Mouse (Mus musculus) liver, embryonic 15.5 days (tissue): ENCODE measurements around the gene Nsl1. TPM values are rescaled to one million over a fixed set of nuclear protein-coding genes. Genes with fewer than 3 reads are reported as not detected.
A peak's percentile ranks its signal among the peaks of the same experiment; 100 is the strongest.

ENCODE experiments used
- ATAC-seq: fragments of 200-750 bp; cut with Nextera tagmentation; 2 replicates; pipeline ENCODE4 v1.8.0; 2017; ENCODE audit warnings: moderate number of reproducible peaks, mild to moderate bottlenecking, moderate library complexity; ENCODE audit not compliant: insufficient read depth
- H3K27ac ChIP-seq: fragments of 300-500 bp; sonication (generic); replicated peaks from 2 replicates; pipeline ENCODE4 v1.5.1; 2015; ENCODE audit warnings: mild to moderate bottlenecking, inconsistent platforms
- H3K27me3 ChIP-seq: fragments of 300-500 bp; sonication (generic); 2 replicates; pipeline ENCODE4 v1.6.1; 2015; ENCODE audit warnings: mild to moderate bottlenecking, inconsistent platforms
- H3K36me3 ChIP-seq: fragments of 300-500 bp; sonication (generic); replicated peaks from 2 replicates; pipeline ENCODE4 v1.6.1; 2015; ENCODE audit warnings: moderate library complexity, mild to moderate bottlenecking, inconsistent platforms
- H3K4me1 ChIP-seq: fragments of 300-500 bp; sonication (generic); replicated peaks from 2 replicates; pipeline ENCODE4 v1.6.1; 2015; ENCODE audit warnings: inconsistent platforms
- H3K4me2 ChIP-seq: fragments of 300-500 bp; sonication (generic); 2 replicates; pipeline ENCODE4 v1.6.1; 2015; ENCODE audit warnings: moderate library complexity, mild to moderate bottlenecking, inconsistent platforms
- H3K4me3 ChIP-seq: fragments of 300-500 bp; sonication (generic); replicated peaks from 2 replicates; pipeline ENCODE4 v1.5.1; 2015; ENCODE audit warnings: mild to moderate bottlenecking, inconsistent platforms
- H3K9ac ChIP-seq: fragments of 300-500 bp; sonication (generic); 2 replicates; pipeline ENCODE4 v1.6.1; 2015; ENCODE audit warnings: moderate library complexity, mild to moderate bottlenecking, inconsistent platforms
- H3K9me3 ChIP-seq: fragments of 300-500 bp; sonication (generic); replicated peaks from 2 replicates; pipeline ENCODE4 v1.6.1; 2016; ENCODE audit warnings: inconsistent platforms
- WGBS: fragments of 180-500 bp; shearing (Covaris S2); methylation state at CpG from one replicate; pipeline ENCODE4 v1.1.7; 2015; ENCODE audit warnings: mixed read lengths; ENCODE audit not compliant: insufficient replicate concordance; 5-methylcytosine and 5-hydroxymethylcytosine counted together
- polyA plus RNA-seq: library from polyadenylated mRNA; unstranded; fragments of >200 nt; fragmentation: Nextera tagmentation; extraction: Ambion mirVana; gene quantifications from 2 replicates; pipeline ENCODE4 v1.2.1, GENCODE M21; 2015

Nsl1 gene
- polyA plus RNA-seq, 1 experiment from 2014 or later: 14.6 TPM

DNA sequence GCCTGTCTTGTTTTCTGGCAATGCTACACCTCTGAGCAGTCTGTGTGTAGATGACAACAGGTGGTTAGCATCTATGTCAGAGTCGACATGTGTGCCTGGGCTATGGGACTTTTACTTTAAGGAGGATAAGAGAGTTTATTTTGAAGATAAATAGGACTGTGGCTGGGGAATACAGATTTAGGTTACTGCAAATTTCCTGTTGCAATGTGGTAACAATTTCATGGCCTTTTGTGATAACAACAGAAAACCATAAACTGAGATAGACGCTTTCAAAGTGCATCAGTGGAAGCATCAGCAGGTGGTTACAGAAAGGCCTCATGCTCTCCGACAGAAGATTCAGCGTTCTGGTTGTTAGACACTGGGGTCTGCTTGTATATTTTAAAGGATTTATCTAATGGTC lies 10.7 kb downstream of the Nsl1 start:
- H3K4me1 ChIP-seq: peaks cover 28% of the 10 kb centered on the region
- peak overlapping the region; percentile 53; the same call in 1 of the 2 replicates for H3K27ac ChIP-seq
- ATAC-seq: no peak
- H3K9me3 ChIP-seq: no peaks in the 10 kb centered on the region
- H3K4me2 ChIP-seq: no peak overlapping the region
- H3K9ac ChIP-seq: no peak overlapping the region
- no peak overlapping the region for H3K4me3 ChIP-seq
- 55% methylated on average over 4 of the region's 4 CpGs for WGBS
- H3K36me3 ChIP-seq: peaks cover 97% of the 10 kb centered on the region
- no peaks in the 10 kb centered on the region for H3K27me3 ChIP-seq

DNA sequence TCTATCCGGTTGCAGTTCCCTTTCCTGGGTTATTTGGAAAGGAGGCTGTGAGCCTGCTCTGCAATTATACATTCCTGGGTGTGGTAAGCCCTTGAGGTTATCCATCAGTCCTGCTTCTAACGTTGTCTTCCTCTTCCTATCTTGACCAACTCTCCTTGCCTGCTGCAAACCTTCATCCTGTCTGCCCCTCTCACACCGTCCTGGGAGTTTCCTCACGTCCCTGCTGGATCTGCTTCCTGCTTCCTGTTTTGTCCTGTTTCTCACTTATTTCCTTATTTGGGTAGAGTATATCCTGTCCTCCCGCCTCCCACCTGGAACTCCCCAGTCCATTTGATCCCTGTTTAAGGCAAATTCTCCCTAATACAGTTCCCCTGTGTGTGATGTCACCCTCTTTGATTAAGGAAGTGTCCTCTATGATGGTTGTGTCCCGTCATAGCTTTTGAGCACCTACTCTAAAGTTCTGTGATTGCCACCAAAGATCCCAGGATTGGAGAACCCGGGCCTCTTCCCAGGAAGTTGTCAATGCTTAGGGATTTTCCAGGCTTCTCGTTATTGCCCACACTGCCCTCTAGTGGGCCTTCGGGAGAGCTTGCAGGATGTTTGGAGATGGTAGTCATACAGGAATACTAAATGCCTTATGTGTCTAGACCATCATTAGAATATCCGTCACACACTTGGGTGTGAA lies 12.5 kb downstream of the Nsl1 start:
- Histone ChIP-seq H3K4me3 (no peak overlapping the region), H3K9ac (no peak overlapping the region), H3K9me3 (no peaks in the 10 kb centered on the region), H3K4me2 (no peak overlapping the region), H3K36me3 (peaks cover 97% of the 10 kb centered on the region), H3K27me3 (no peaks in the 10 kb centered on the region), H3K27ac (no peak overlapping the region), H3K4me1 (peaks cover 28% of the 10 kb centered on the region)
- ATAC-seq: 0 out of 2 replicates have a peak, but pooled peaks have one; percentile 38
- WGBS: 60% methylated on average over 10 of the region's 10 CpGs

DNA sequence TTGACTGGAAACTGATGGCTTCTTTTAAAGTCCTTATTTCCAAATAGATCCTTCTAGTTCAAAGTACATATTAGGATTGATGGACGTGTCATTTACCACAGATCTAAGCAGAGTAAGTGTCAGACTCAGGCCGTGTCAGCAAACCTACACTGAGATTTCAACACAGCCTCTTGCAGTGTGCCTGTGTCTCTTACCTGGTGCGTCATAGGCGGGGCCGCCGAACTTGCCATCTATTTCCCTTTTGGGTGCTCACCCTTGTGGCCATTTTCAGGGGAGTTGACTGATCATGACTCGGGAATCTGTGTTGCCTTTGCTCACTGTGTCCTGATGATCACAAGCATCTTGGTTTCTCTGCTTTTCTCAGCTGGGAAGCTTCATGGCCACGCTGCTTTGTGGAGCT lies 20.4 kb downstream of the Nsl1 start:
- ATAC-seq: peak; percentile 47
- no peaks in the 10 kb centered on the region for H3K9me3 ChIP-seq
- no peak overlapping the region for H3K4me2 ChIP-seq
- H3K36me3 ChIP-seq: peaks cover 75% of the 10 kb centered on the region
- H3K27ac ChIP-seq: no peak overlapping the region
- WGBS: 75% methylated on average over 8 of the region's 8 CpGs
- peaks cover 23% of the 10 kb centered on the region for H3K4me1 ChIP-seq
- no peak overlapping the region for H3K9ac ChIP-seq
- no peak overlapping the region for H3K4me3 ChIP-seq
- H3K27me3 ChIP-seq: no peaks in the 10 kb centered on the region

GRCm38 (mm10) chr1:191084951-191085559 lies 22.2 kb downstream of the Nsl1 start:
- Histone ChIP-seq H3K4me1 (peaks cover 27% of the 10 kb centered on the region), H3K27ac (no peak overlapping the region), H3K4me2 (no peak overlapping the region), H3K36me3 (peaks cover 56% of the 10 kb centered on the region), H3K9me3 (no peaks in the 10 kb centered on the region), H3K4me3 (no peak overlapping the region), H3K9ac (no peak overlapping the region), H3K27me3 (no peaks in the 10 kb centered on the region)
- 55% methylated on average over 5 of the region's 5 CpGs for WGBS
- ATAC-seq: no peak

DNA sequence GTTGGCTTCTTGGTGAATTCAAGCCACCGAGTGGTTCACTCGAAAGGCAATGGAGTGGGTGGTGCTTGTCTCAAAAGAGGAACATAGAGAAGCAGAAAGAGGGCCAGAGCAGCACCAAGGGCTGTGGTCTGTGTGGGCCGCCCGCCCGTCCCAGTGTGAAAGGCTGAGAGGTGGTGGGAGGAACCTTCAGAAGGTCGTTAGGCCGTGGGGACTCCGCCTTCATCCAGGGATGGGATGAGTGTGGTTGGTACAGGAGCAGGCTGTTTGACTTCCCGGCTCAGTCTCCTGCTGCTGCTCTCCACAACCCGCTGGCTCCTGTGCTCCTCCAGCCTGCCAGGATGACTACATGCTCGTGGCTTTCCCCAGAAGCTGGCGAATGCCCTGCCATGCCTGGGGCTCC lies 22.8 kb downstream of the Nsl1 start:
- Histone ChIP-seq H3K4me3 (no peak overlapping the region), H3K27ac (peak overlapping the region; percentile 55; the same call in 1 of the 2 replicates), H3K36me3 (peaks cover 51% of the 10 kb centered on the region), H3K27me3 (no peaks in the 10 kb centered on the region), H3K9ac (no peak overlapping the region), H3K4me2 (no peak overlapping the region), H3K9me3 (no peaks in the 10 kb centered on the region), H3K4me1 (peaks cover 27% of the 10 kb centered on the region)
- 52% methylated on average over 12 of the region's 12 CpGs for WGBS
- no peak; the same call in 1 of the 2 replicates for ATAC-seq

DNA sequence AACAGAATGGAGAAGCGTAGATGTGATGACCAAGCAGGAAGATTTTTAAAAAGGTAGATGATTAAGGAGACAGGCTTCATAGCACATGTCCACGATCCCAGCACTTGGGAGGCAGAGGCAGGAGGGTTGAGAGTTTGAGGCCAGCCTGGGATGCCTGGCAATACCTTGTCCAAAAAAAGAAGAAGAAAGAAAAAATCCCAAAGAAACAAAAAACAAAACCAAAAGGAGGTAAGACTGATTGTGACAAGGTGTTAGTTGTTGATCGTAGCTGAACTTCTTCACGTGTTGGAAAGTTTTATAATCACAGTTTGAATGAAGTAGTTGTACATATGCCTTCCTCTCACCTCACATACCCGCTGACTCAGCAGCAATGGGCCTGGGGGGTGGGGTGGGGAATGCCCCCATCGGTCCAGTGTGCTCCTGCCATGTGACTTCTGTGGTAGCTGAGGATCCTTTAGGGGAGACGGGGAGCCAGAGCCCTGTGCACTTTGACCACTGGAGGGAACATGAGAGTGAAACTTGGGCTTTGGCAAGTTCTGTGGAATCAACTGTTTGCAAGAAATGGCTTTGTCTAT lies 23.6 kb downstream of the Nsl1 start:
- no peak for ATAC-seq
- Histone ChIP-seq H3K9ac (no peak overlapping the region), H3K9me3 (no peaks in the 10 kb centered on the region), H3K36me3 (peaks cover 45% of the 10 kb centered on the region), H3K4me1 (peaks cover 27% of the 10 kb centered on the region), H3K4me3 (no peak overlapping the region), H3K4me2 (no peak overlapping the region), H3K27me3 (no peaks in the 10 kb centered on the region), H3K27ac (0 out of 2 replicates have a peak overlapping the region, but pooled peaks have one; percentile 55)
- WGBS: 67% methylated on average over 7 of the region's 7 CpGs

DNA sequence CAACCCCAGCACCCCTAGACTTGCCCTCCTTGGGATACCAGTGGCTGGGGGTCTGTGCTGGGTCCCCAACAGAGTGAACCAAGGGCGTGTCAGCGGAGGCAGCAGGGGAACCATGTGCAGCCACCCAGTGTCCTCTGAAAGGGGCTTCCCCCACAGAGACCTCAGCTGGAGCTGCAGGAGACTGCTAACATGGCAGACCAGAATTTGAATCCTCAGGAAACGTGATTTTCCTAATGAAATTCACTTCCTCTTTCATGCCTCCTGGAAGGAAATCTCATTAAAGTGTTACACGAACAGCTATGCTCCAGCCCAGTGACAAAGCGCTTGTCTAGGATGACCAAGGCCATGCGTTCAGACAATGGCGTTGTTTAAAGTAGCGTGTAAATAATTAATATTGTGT lies 24.1 kb downstream of the Nsl1 start:
- no peaks in the 10 kb centered on the region for H3K27me3 ChIP-seq
- 0 out of 2 replicates have a peak overlapping the region, but pooled peaks have one; percentile 14 for H3K27ac ChIP-seq

GRCm38 (mm10) chr1:191087955-191088354 lies 25.1 kb downstream of the Nsl1 start:
- Histone ChIP-seq H3K4me2 (no peak overlapping the region), H3K4me3 (no peak overlapping the region), H3K4me1 (peaks cover 27% of the 10 kb centered on the region), H3K27ac (no peak overlapping the region), H3K36me3 (peaks cover 31% of the 10 kb centered on the region), H3K9me3 (no peaks in the 10 kb centered on the region), H3K27me3 (no peaks in the 10 kb centered on the region), H3K9ac (no peak overlapping the region)
- ATAC-seq: no peak
- WGBS: 25% methylated on average over 5 of the region's 5 CpGs

More for the DNA sequence above, 24.1 kb downstream of the Nsl1 start:
- WGBS: 73% methylated on average over 8 of the region's 8 CpGs
- H3K9ac ChIP-seq: no peak overlapping the region
- no peak overlapping the region for H3K4me3 ChIP-seq
- H3K9me3 ChIP-seq: no peaks in the 10 kb centered on the region
- peaks cover 39% of the 10 kb centered on the region for H3K36me3 ChIP-seq
- no peak overlapping the region for H3K4me2 ChIP-seq
- H3K4me1 ChIP-seq: peaks cover 27% of the 10 kb centered on the region
- ATAC-seq: no peak

DNA sequence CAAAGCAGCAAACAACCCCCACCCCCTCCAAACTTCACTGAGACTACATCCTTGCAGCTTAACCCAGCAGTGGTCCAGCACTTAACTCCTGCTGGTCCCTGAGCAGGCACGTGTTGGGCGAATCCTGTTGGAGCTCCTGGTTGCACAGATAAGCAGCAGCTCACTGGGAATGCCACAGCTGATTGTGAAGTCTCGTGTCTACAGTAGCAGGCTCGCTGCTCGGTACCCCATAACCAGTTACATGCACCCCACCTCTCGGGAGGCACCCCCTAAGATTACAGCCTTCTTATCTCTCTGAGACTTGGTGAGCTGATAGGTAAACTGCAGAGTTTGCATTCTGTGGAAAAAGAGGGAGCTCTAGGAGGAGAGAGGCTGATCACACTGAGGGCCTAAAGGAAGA lies 26.5 kb downstream of the Nsl1 start:
- no peak overlapping the region for H3K4me3 ChIP-seq
- H3K9me3 ChIP-seq: no peaks in the 10 kb centered on the region
- H3K4me2 ChIP-seq: no peak overlapping the region
- H3K9ac ChIP-seq: no peak overlapping the region
- peaks cover 4% of the 10 kb centered on the region; the same call in 1 of the 2 replicates for H3K27me3 ChIP-seq
- 23% methylated on average over 6 of the region's 6 CpGs for WGBS
- ATAC-seq: no peak
- H3K4me1 ChIP-seq: peaks cover 21% of the 10 kb centered on the region
- H3K27ac ChIP-seq: no peak overlapping the region
- peaks cover 18% of the 10 kb centered on the region for H3K36me3 ChIP-seq

- Histone ChIP-seq H3K4me2 (no peak overlapping the region), H3K9me3 (no peaks in the 10 kb centered on the region), H3K36me3 (no peaks in the 10 kb centered on the region), H3K27me3 (peaks cover 23% of the 10 kb centered on the region), H3K4me3 (no peak overlapping the region), H3K27ac (no peak overlapping the region), H3K4me1 (peaks cover 15% of the 10 kb centered on the region), H3K9ac (no peak overlapping the region)
- WGBS: 66% methylated on average over 8 of the region's 8 CpGs
- ATAC-seq: no peak
These were observed 29.2 kb downstream of the Nsl1 start for GRCm38 (mm10) chr1:191092050-191092449.

DNA sequence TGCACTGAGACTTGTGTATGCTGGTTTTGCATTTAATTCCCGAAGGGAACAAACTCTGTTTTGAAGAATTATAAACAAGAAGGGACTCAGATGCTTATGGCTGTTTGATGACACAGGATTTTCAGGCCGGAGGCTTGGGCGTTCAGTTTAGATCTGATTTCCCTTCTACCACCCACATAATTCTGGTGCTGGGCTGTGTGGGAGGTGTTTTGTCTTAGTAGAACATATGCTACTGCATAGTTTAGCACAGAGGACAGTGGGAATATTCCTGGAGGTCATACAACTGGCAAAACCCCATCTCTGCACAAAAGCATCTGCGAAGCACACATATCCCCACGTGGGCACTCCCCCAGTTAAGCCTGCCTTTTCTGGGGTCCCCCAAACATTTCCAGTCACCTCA lies 30.8 kb downstream of the Nsl1 start:
- Histone ChIP-seq H3K27ac (no peak overlapping the region), H3K4me1 (peaks cover 20% of the 10 kb centered on the region; the same call in 1 of the 2 replicates), H3K4me2 (no peak overlapping the region), H3K9ac (no peak overlapping the region), H3K4me3 (no peak overlapping the region), H3K9me3 (no peaks in the 10 kb centered on the region), H3K36me3 (no peaks in the 10 kb centered on the region), H3K27me3 (peaks cover 38% of the 10 kb centered on the region)
- WGBS: 47% methylated on average over 5 of the region's 5 CpGs
- ATAC-seq: no peak
